Mouse (Mus musculus): ENCODE measurements around the gene Vezt.

Vezt gene

GRCm38 (mm10) chr10:93912136-93912855 lies 123.3 kb downstream of the Vezt start:
- in situ Hi-C loops (cut with MboI, MseI): no loop called here

- in situ Hi-C loops (cut with MboI, MseI): no loop called here
Measured at GRCm38 (mm10) chr10:93911326-93911725, 124.3 kb downstream of the Vezt start.

- in situ Hi-C loops (cut with MboI, MseI): no loop called here
Measured at GRCm38 (mm10) chr10:93909811-93910446, 125.7 kb downstream of the Vezt start.

GRCm38 (mm10) chr10:93909015-93909414 lies 126.6 kb downstream of the Vezt start:
- in situ Hi-C loops (cut with MboI, MseI): no loop called here

GRCm38 (mm10) chr10:93908540-93908939 lies 127.1 kb downstream of the Vezt start:
- in situ Hi-C loops (cut with MboI, MseI): no loop called here

GRCm38 (mm10) chr10:93907376-93907775 lies 128.2 kb downstream of the Vezt start:
- in situ Hi-C loops (cut with MboI, MseI): no loop called here

- in situ Hi-C loops (cut with MboI, MseI): no loop called here
Measured at GRCm38 (mm10) chr10:93899907-93900306, 135.7 kb downstream of the Vezt start.

- in situ Hi-C loops (cut with MboI, MseI): no loop called here
Measured at GRCm38 (mm10) chr10:93899303-93899702, 136.3 kb downstream of the Vezt start.

GRCm38 (mm10) chr10:93897043-93897646 lies 138.5 kb downstream of the Vezt start, which contains the start of gene Metap2:
Gene Metap2 (minus strand): TSS chr10:93897093.
- in situ Hi-C loops (cut with MboI, MseI): no loop called here

- in situ Hi-C loops (cut with MboI, MseI): no loop called here
Measured at GRCm38 (mm10) chr10:93892551-93892950, 143.1 kb downstream of the Vezt start.

GRCm38 (mm10) chr10:93891031-93891430 lies 144.6 kb downstream of the Vezt start:
- in situ Hi-C loops (cut with MboI, MseI): no loop called here

GRCm38 (mm10) chr10:93890565-93890964 lies 145.1 kb downstream of the Vezt start:
- in situ Hi-C loops (cut with MboI, MseI): no loop called here

- in situ Hi-C loops (cut with MboI, MseI): no loop called here
Measured at GRCm38 (mm10) chr10:93889976-93890375, 145.6 kb downstream of the Vezt start.

- in situ Hi-C loops (cut with MboI, MseI): no loop called here
Measured at GRCm38 (mm10) chr10:93889579-93889950, 146.1 kb downstream of the Vezt start.

Measured in T-helper 2 cell (primary cell).